Mouse (Mus musculus) testis, adult 2 months (tissue): ENCODE data around the gene Alg14.

Source experiments
- CTCF ChIP-seq: fragments of 200-500 bp; IDR thresholded peaks from 2 replicates; pipeline ENCODE4 v1.5.1; 2012; ENCODE audit warnings: low read depth, mild to moderate bottlenecking, inconsistent platforms, low read length, moderate library complexity; ENCODE audit not compliant: control insufficient read depth, insufficient read depth, insufficient replicate concordance
- POLR2A ChIP-seq: fragments of 200-500 bp; IDR thresholded peaks from 2 replicates; pipeline ENCODE4 v1.6.1; 2012; ENCODE audit warnings: low read depth, mild to moderate bottlenecking, inconsistent platforms, low read length, moderate library complexity; ENCODE audit not compliant: control insufficient read depth

DNA sequence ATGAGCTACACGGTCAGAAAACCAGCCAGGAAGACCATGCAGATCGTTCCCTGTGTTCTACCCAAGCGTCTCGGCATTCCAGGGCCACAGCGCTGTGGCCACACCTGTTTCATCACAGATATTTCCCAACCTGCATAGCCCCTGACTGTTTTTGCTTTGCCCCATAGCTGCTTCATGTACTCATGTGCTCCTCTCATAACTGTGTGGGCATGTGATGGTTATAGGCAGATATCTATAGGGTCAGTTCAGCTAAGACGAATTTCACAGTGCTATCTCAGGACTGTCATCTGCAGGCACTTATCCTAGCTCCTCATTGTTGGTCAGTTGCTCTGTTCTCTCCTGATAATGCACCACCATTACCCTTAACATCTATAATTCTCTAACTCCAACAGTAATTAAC, 27.3 kb upstream of the Alg14 start:
- TF ChIP-seq CTCF: no peak
- TF ChIP-seq POLR2A: no peak
